Mouse (Mus musculus): Measurements from ENCODE around the gene Hsd17b12. TPM values are rescaled to one million over a fixed set of nuclear protein-coding genes. Genes with fewer than 3 reads are reported as not detected.

The Hsd17b12 gene
- total and polyA plus RNA-seq, 3 experiments, result 70.7 to 117 (median 114) TPM

DNA sequence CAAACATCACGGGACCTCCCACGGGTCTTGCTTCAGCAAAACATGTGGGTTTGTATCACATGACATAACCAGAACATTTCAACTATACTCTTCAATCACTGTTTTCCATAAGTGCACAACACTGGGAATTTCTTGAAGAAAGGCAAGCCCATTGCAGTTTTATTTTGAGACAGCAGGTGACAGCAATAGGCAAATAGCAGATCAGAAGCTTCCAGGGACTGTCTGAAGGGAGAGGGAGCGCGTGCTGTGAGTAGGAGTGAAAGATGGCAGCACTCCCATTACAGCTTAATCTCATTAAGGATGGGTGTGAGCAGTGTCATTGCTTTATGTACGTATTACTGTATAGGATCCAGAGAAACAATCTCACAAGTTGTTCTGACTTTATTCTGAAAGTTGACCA is 88.3 kb downstream of the Hsd17b12 start:
- no peak for DNase-seq (ENCODE audit: extremely low read depth)
- Histone ChIP-seq H3K79me2 (replicated peaks; ENCODE audit: control insufficient read depth, extremely low read depth, insufficient read depth, poor library complexity, severe bottlenecking) (no peaks in the 10 kb centered on the region), H3K36me3 (replicated peaks in 1 of 2; ENCODE audit: control insufficient read depth in 1 of 2, insufficient read depth in 1 of 2, low read length in 1 of 2) (peaks cover 0 to 50% of the 10 kb centered on the region in 2 experiments), H3K27me3 (replicated peaks) (no peaks in the 10 kb centered on the region), H3K9ac (ENCODE audit: insufficient read depth, low read depth) (no peak overlapping the region), H3K27ac (ENCODE audit: insufficient read depth, low read depth) (no peak overlapping the region), H3K4me3 (replicated peaks in 1 of 3; ENCODE audit: low read depth in 2 of 3, low read length in 2 of 3, poor library complexity in 1 of 3) (no peak overlapping the region), H3K4me1 (ENCODE audit: control insufficient read depth in 1 of 2, insufficient read depth in 2 of 2) (no peaks in the 10 kb centered on the region), H3K9me3 (replicated peaks; ENCODE audit: low read length) (no peaks in the 10 kb centered on the region), H3K4me2 (ENCODE audit: insufficient read depth, low read depth, poor library complexity, severe bottlenecking) (no peak overlapping the region)
- in situ Hi-C loops (cut with MboI; ENCODE audit: low pct_ligation_motif_present, low pct_unique_long_range_greater_than_20kb, low sequenced_read_pairs) (no loop called here), dilution Hi-C loops (cut with MboI; ENCODE audit: extremely low pct_ligation_motif_present, extremely low pct_unique_long_range_greater_than_20kb, low sequenced_read_pairs) (no loop called here)
- no peak for TF ChIP-seq MXI1 (IDR thresholded peaks at IDR 0.05; ENCODE audit: low read depth, low read length)
- no peak for TF ChIP-seq ZNF384 (IDR thresholded peaks at IDR 0.05; ENCODE audit: low read depth, low read length)
- peak in 1 of 2 experiments; percentile 21; a peak in 1 of 4 replicates for TF ChIP-seq CTCF (conservative IDR thresholded peaks at IDR 0.05 in 1 of 2, IDR thresholded peaks at IDR 0.05 in 1 of 2; ENCODE audit: low read depth in 2 of 2, low read length in 2 of 2)
- no peak for TF ChIP-seq SMC3 (IDR thresholded peaks at IDR 0.05; ENCODE audit: low read depth, low read length)
- no peak for TF ChIP-seq PAX5 (IDR thresholded peaks at IDR 0.05; ENCODE audit: low read length)
- TF ChIP-seq POLR2A (IDR thresholded peaks at IDR 0.05; ENCODE audit: low read depth, low read length), result no peak
- TF ChIP-seq IRF4 (IDR thresholded peaks at IDR 0.05; ENCODE audit: low read depth, low read length), result no peak
- TF ChIP-seq SIN3A (IDR thresholded peaks at IDR 0.05; ENCODE audit: low read length), result no peak

DNA sequence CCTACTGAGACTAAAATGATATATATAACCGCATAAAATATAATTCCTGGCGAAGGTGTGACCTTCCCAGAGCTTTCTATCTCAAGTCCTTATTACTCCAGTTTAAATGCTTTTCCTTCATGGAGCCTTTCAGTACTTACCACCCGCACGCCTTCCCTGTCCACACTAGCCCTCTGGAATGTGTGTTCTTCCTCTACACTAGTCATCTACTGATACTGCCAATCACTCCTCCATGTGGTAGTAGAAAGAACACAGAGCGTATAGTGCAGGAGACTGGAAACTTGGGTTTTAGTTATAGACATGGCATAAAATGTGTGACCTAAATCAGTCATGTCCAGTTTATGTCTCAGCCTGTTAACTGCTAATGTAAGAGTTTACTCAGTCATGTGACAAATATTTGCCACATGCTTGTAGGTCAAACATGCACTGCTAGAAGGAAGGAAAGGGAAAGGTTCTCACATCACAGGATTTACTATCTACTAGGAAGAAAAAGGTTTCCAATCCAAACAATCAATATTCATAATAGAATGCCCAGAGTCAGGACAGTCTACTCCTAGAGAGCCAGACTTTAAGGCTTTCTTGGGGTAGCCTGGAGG is 91.1 kb downstream of the Hsd17b12 start:
- H3K4me2 ChIP-seq (ENCODE audit: insufficient read depth, low read depth, poor library complexity, severe bottlenecking), result no peak overlapping the region

DNA sequence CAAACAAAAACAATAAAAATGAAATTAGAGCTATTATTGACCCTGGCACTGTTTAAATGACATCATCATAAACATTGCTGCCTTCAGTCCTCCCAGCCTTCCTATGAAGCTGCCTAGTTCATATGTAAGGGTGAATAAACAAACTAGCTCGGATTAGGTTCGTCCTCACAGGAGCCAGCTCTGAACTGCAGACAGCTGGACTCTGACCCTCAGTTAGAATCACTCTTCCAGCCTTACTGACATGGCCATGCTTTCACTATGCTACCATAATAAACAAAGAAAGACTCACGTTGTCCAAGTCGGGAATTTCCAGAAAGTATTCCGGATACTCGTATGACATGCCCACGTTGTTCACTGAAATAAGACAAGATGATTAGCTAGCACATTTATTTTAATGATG is 91.6 kb downstream of the Hsd17b12 start:
- no peak for TF ChIP-seq RCOR1 (conservative IDR thresholded peaks at IDR 0.05; ENCODE audit: low read depth, low read length)
- TF ChIP-seq NELFE (IDR thresholded peaks at IDR 0.05; ENCODE audit: low read depth, low read length), result no peak
- Histone ChIP-seq H3K79me2 (replicated peaks; ENCODE audit: control insufficient read depth, extremely low read depth, insufficient read depth, poor library complexity, severe bottlenecking) (no peaks in the 10 kb centered on the region), H3K36me3 (replicated peaks in 1 of 2; ENCODE audit: control insufficient read depth in 1 of 2, insufficient read depth in 1 of 2, low read length in 1 of 2) (peaks cover 0 to 47% of the 10 kb centered on the region in 2 experiments), H3K4me3 (replicated peaks in 1 of 3; ENCODE audit: low read depth in 2 of 3, low read length in 2 of 3, poor library complexity in 1 of 3) (no peak overlapping the region), H3K4me1 (ENCODE audit: control insufficient read depth in 1 of 2, insufficient read depth in 2 of 2) (no peaks in the 10 kb centered on the region), H3K9ac (ENCODE audit: insufficient read depth, low read depth) (no peak overlapping the region), H3K9me3 (replicated peaks; ENCODE audit: low read length) (no peaks in the 10 kb centered on the region), H3K27ac (ENCODE audit: insufficient read depth, low read depth) (no peak overlapping the region), H3K4me2 (ENCODE audit: insufficient read depth, low read depth, poor library complexity, severe bottlenecking) (no peak overlapping the region), H3K27me3 (replicated peaks) (no peaks in the 10 kb centered on the region)
- in situ Hi-C loops (cut with MboI; ENCODE audit: low pct_ligation_motif_present, low pct_unique_long_range_greater_than_20kb, low sequenced_read_pairs) (no loop called here), dilution Hi-C loops (cut with MboI; ENCODE audit: extremely low pct_ligation_motif_present, extremely low pct_unique_long_range_greater_than_20kb, low sequenced_read_pairs) (no loop called here)
- no peak for DNase-seq (ENCODE audit: extremely low read depth)

More for the DNA sequence above, 91.1 kb downstream of the Hsd17b12 start:
- Histone ChIP-seq H3K79me2 (replicated peaks; ENCODE audit: control insufficient read depth, extremely low read depth, insufficient read depth, poor library complexity, severe bottlenecking) (no peaks in the 10 kb centered on the region), H3K9me3 (replicated peaks; ENCODE audit: low read length) (no peaks in the 10 kb centered on the region), H3K4me1 (ENCODE audit: control insufficient read depth in 1 of 2, insufficient read depth in 2 of 2) (no peaks in the 10 kb centered on the region), H3K27me3 (replicated peaks) (no peaks in the 10 kb centered on the region), H3K36me3 (replicated peaks in 1 of 2; ENCODE audit: control insufficient read depth in 1 of 2, insufficient read depth in 1 of 2, low read length in 1 of 2) (peaks cover 0 to 42% of the 10 kb centered on the region in 2 experiments), H3K27ac (ENCODE audit: insufficient read depth, low read depth) (no peak overlapping the region), H3K9ac (ENCODE audit: insufficient read depth, low read depth) (no peak overlapping the region), H3K4me3 (replicated peaks in 1 of 3; ENCODE audit: low read depth in 2 of 3, low read length in 2 of 3, poor library complexity in 1 of 3) (no peak overlapping the region)
- dilution Hi-C loops (cut with MboI; ENCODE audit: extremely low pct_ligation_motif_present, extremely low pct_unique_long_range_greater_than_20kb, low sequenced_read_pairs), result no loop called here
- in situ Hi-C loops (cut with MboI; ENCODE audit: low pct_ligation_motif_present, low pct_unique_long_range_greater_than_20kb, low sequenced_read_pairs), result no loop called here
- no peak for TF ChIP-seq ETS1 (conservative IDR thresholded peaks at IDR 0.05; ENCODE audit: low read depth, low read length)
- no peak for TF ChIP-seq UBTF (IDR thresholded peaks at IDR 0.05; ENCODE audit: low read depth, low read length)
- no peak for TF ChIP-seq MAZ (IDR thresholded peaks at IDR 0.05; ENCODE audit: low read depth, low read length)
- TF ChIP-seq USF1 (IDR thresholded peaks at IDR 0.05; ENCODE audit: low read depth, low read length), result no peak
- TF ChIP-seq HCFC1 (IDR thresholded peaks at IDR 0.05; ENCODE audit: low read depth, low read length), result no peak
- TF ChIP-seq PAX5 (IDR thresholded peaks at IDR 0.05; ENCODE audit: low read length), result no peak
- no peak for TF ChIP-seq ELF1 (IDR thresholded peaks at IDR 0.05; ENCODE audit: low read depth, low read length)
- no peak for TF ChIP-seq NRF1 (IDR thresholded peaks at IDR 0.05; ENCODE audit: low read depth, low read length)
- TF ChIP-seq ZC3H11A (IDR thresholded peaks at IDR 0.05; ENCODE audit: low read depth, low read length), result no peak
- no peak for TF ChIP-seq BHLHE40 (IDR thresholded peaks at IDR 0.05; ENCODE audit: low read depth, low read length)
- no peak for TF ChIP-seq KAT2A (IDR thresholded peaks at IDR 0.05; ENCODE audit: insufficient replicate concordance, low read length)
- TF ChIP-seq RAD21 (IDR thresholded peaks at IDR 0.05; ENCODE audit: low read depth, low read length), result no peak
- TF ChIP-seq POLR2AphosphoS2 (IDR thresholded peaks at IDR 0.05; ENCODE audit: low read depth, low read length), result no peak
- no peak for TF ChIP-seq TCF12 (IDR thresholded peaks at IDR 0.05; ENCODE audit: low read depth, low read length)
- TF ChIP-seq POLR2A (IDR thresholded peaks at IDR 0.05; ENCODE audit: low read depth, low read length), result no peak
- no peak for TF ChIP-seq RCOR1 (conservative IDR thresholded peaks at IDR 0.05; ENCODE audit: low read depth, low read length)
- no peak for DNase-seq (ENCODE audit: extremely low read depth)

Data from CH12.LX (cell line).